Mouse (Mus musculus) G1E (cell line): ENCODE data around the gene Clca2. TPM values are rescaled to one million over a fixed set of nuclear protein-coding genes. Genes with fewer than 3 reads are reported as not detected.

Experiments used
- ATAC-seq: 2 replicates; pipeline ENCODE4 v1.8.0; 2016; ENCODE audit warnings: mild to moderate bottlenecking; ENCODE audit not compliant: insufficient number of reproducible peaks, poor library complexity, low FRiP score, severe bottlenecking; ENCODE audit errors: extremely low read depth
- DNase-seq: peaks from one replicate; pipeline ENCODE4 v3.0.0; 2012; ENCODE audit warnings: low spot score
- H3K27me3 ChIP-seq: 2 replicates; pipeline ENCODE4 v1.6.1; 2012; ENCODE audit warnings: mild to moderate bottlenecking, low read length, inconsistent platforms; ENCODE audit not compliant: insufficient read depth
- H3K36me3 ChIP-seq: replicated peaks from 2 replicates; pipeline ENCODE3; 2012; ENCODE audit warnings: mild to moderate bottlenecking, inconsistent platforms
- H3K4me1 ChIP-seq: 2 replicates; pipeline ENCODE4 v1.6.1; 2012; ENCODE audit warnings: low read depth, low read length, inconsistent platforms, mixed read lengths; ENCODE audit not compliant: insufficient read depth
- H3K4me3 ChIP-seq: 2 replicates; pipeline ENCODE4 v1.5.1; 2012; ENCODE audit warnings: low read depth, mild to moderate bottlenecking, inconsistent platforms, low read length, moderate library complexity, mixed read lengths
- H3K9me3 ChIP-seq: replicated peaks from 2 replicates; pipeline ENCODE4 v1.6.1; 2012; ENCODE audit warnings: inconsistent platforms
- CTCF ChIP-seq: IDR thresholded peaks from 2 replicates; pipeline ENCODE4 v1.5.1; 2012; ENCODE audit warnings: low read depth, low read length, inconsistent platforms, mixed read lengths
- GATA1 ChIP-seq: IDR thresholded peaks from 2 replicates; pipeline ENCODE4 v1.6.1; 2012; ENCODE audit warnings: borderline replicate concordance, low read length, inconsistent platforms, mixed read lengths
- GATA2 ChIP-seq: IDR thresholded peaks from 2 replicates; pipeline ENCODE4 v1.6.1; 2012; ENCODE audit warnings: low read depth, low read length, inconsistent platforms, borderline replicate concordance
- POLR2AphosphoS5 ChIP-seq: IDR thresholded peaks from 2 replicates; pipeline ENCODE4 v1.6.1; 2012; ENCODE audit warnings: low read depth, low read length, inconsistent platforms; ENCODE audit not compliant: insufficient replicate concordance
- TAL1 ChIP-seq: conservative IDR thresholded peaks from 2 replicates; pipeline ENCODE4 v1.6.1; 2012; ENCODE audit warnings: low read depth, low read length, inconsistent platforms, mixed read lengths
- polyA plus RNA-seq: library from polyadenylated mRNA; stranded (reverse); fragments of >175 nt; gene quantifications from 2 replicates; pipeline ENCODE4 v1.2.3, GENCODE M21; 2012
- total RNA-seq, 2 experiments: library from RNA; stranded (forward) in 1 of 2; stranded (reverse) in 1 of 2; fragments of 200-1000 nt in 1 of 2; fragments of >200 nt in 1 of 2; fragmentation: Nextera tagmentation in 1 of 2; gene quantifications; 2 replicates each; pipeline ENCODE4 v1.2.3; 2014 to 2017

Gene Clca2
- total and polyA plus RNA-seq, 3 experiments: 0.05 TPM; not detected in 2

DNA sequence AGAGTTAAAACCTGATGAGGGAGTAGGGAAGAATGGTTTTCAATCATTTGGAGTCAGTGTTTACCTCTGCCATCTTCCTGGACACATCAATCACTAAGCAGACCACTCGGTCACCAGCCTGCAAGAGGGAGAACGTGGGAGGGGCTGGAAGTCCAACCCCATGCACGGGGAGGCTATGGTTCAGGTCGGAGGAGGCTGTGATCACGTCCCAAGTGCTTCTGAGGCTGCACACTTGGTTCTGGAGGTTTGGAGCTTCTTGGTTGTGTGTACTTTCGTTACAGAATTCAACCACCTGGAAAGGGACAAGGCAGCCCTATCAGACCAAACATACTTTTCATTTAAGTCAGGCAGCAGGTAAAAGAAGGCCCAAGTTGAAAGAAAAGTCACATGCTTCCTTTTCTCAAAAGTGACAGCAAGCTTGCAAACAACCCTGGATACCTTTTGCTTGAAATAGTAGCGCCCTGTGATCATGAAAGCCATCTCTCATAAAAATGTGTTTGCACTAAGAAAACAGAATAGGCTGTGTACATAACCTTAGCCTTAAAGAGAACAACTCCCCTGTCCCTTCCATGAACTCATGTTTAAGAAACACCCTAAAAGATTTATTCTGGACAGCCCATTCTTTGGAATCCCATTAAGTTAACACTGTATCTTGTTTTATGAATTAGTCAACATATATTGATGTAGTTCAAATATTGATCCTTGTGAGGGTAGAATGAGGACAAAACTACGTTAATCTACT, 11.2 kb downstream of the Clca2 start:
- Histone ChIP-seq H3K4me3 (no peak overlapping the region), H3K9me3 (no peaks in the 10 kb centered on the region), H3K27me3 (peaks cover 9% of the 10 kb centered on the region), H3K4me1 (peaks cover 6% of the 10 kb centered on the region; the same call in 1 of the 2 replicates), H3K36me3 (no peaks in the 10 kb centered on the region)
- no peak for ATAC-seq
- DNase-seq: no peak
- TF ChIP-seq TAL1 (no peak), GATA2 (no peak), GATA1 (no peak), CTCF (no peak), POLR2AphosphoS5 (no peak)

DNA sequence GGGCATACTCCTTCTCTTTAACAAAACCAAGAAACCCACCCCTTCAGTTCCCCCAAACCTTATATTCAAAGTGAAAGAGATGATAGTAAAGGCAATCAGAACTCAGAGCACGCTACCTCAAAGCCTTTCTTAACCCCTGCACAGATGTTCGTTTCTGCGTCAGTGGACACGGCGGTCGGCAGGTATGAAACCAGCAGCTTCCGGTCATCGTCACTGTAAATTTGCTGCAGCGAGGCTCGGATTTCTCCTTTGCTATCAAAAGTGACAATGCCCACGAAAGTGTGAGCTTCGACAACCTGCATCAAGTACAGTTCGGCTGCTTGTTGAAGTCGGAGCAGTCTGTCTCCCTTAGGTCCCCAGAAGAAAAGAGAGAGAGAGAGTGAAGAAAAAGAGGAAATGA, 13.1 kb downstream of the Clca2 start:
- DNase-seq: no peak
- no peak overlapping the region for H3K4me3 ChIP-seq
- no peak for ATAC-seq
- peaks cover 7% of the 10 kb centered on the region; the same call in 1 of the 2 replicates for H3K4me1 ChIP-seq
- peaks cover 5% of the 10 kb centered on the region for H3K27me3 ChIP-seq
- TF ChIP-seq CTCF: no peak
- no peak for TF ChIP-seq GATA1
- TF ChIP-seq TAL1: no peak
- no peak for TF ChIP-seq POLR2AphosphoS5
- no peak for TF ChIP-seq GATA2
- no peaks in the 10 kb centered on the region for H3K36me3 ChIP-seq
- H3K9me3 ChIP-seq: no peaks in the 10 kb centered on the region

DNA sequence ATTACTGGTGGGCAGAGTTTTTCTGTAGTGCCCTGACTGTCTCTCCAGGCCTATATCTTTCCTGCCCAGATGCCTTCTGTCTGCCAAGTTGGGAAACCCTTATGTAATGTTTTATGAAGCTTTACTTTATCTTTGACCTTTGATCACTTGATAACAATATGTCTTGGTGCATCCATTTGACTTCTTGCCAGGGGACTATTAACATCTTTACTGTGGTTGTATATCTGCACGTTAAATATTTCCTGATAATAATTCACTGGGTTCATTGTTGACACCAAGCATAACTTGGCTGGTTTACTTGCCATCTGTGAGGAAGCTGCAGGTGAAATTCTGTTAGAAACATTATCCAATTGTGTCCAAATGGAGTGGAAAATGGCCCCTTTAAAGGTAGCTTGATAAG, 16.2 kb downstream of the Clca2 start:
- Histone ChIP-seq H3K4me1 (peaks cover 9% of the 10 kb centered on the region; the same call in 1 of the 2 replicates), H3K27me3 (peaks cover 11% of the 10 kb centered on the region), H3K9me3 (no peaks in the 10 kb centered on the region), H3K36me3 (no peaks in the 10 kb centered on the region), H3K4me3 (no peak overlapping the region)
- DNase-seq: no peak
- TF ChIP-seq GATA2: no peak
- no peak for ATAC-seq

DNA sequence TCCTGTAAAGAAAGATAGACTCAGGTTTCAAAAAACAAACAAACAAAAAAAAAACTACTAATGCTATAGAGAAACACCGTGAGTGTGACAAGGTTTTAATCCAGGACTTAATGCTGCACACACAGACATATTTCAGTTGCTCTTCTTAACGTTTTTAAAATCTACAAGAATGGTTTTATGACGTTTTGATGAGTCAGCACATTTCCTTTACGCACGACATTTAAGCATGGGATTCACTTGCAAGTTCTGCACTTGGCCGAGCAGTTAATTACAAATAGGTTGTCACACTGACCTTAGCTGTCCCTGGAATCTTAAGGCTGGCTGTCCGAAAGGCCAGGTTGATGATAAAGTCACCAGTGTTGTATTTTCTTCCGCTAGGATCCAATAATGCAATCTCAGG, 18.3 kb downstream of the Clca2 start:
- TF ChIP-seq TAL1: no peak
- TF ChIP-seq CTCF: no peak
- no peak for TF ChIP-seq GATA2
- no peak for TF ChIP-seq GATA1
- no peak for TF ChIP-seq POLR2AphosphoS5
- ATAC-seq: no peak

DNA sequence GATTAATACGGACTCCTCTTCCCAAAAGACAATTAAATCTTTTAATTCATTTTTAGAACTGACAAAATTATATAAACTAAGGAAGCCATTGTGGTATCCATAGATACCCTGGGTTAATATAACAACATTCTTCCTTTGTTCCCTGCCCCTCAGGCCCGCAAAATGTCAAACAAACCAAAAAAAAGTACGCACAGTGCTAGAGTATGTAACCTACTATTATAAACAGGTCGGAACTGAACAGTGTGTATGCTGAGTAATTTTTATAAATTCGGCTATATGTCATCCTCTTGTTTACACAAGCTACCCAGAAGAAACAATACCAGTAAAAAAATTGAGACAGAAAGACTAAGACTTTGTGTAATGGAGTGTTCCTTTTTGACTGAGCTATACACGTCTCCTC, 20.8 kb downstream of the Clca2 start:
- Histone ChIP-seq H3K4me3 (no peak overlapping the region), H3K4me1 (peaks cover 3% of the 10 kb centered on the region; the same call in 1 of the 2 replicates), H3K36me3 (no peaks in the 10 kb centered on the region), H3K27me3 (peaks cover 13% of the 10 kb centered on the region), H3K9me3 (no peaks in the 10 kb centered on the region)
- ATAC-seq: no peak
- DNase-seq: no peak
- TF ChIP-seq POLR2AphosphoS5 (no peak), GATA2 (no peak)

More for the DNA sequence above, 18.3 kb downstream of the Clca2 start:
- no peaks in the 10 kb centered on the region for H3K36me3 ChIP-seq
- H3K27me3 ChIP-seq: peaks cover 13% of the 10 kb centered on the region
- no peak for DNase-seq
- no peaks in the 10 kb centered on the region for H3K9me3 ChIP-seq
- H3K4me1 ChIP-seq: peaks cover 3% of the 10 kb centered on the region; the same call in 1 of the 2 replicates
- no peak overlapping the region for H3K4me3 ChIP-seq

DNA sequence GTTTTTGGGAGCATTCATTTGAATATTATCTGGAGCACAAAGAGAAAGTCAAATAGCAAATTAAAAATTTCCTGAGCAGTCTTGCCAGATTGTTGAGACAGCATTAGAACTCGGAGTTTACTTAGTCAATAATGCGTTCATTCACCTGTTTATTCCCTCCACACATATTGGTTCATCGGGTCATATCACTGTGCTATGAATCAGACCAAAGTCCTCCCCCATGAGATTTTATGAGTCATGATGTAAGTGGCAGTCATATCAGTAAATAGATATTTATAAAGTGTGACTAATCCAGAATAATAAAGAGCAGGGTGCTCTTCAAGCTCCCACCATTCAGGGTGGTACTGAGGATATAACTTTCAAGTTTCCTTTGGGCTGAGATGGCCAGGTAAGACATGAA, 26.9 kb downstream of the Clca2 start:
- TF ChIP-seq GATA1 (no peak), TAL1 (no peak), GATA2 (no peak), POLR2AphosphoS5 (no peak), CTCF (no peak)
- Histone ChIP-seq H3K4me3 (no peak overlapping the region), H3K9me3 (no peaks in the 10 kb centered on the region), H3K36me3 (no peaks in the 10 kb centered on the region), H3K4me1 (0 out of 2 replicates have a peak, but pooled peaks cover 3% of the 10 kb centered on the region), H3K27me3 (peaks cover 9% of the 10 kb centered on the region)
- DNase-seq: no peak
- ATAC-seq: no peak
